Mouse (Mus musculus): Measurements from ENCODE around the gene Spcs1. TPM values are rescaled to one million over a fixed set of nuclear protein-coding genes. Genes with fewer than 3 reads are reported as not detected.

Gene Spcs1
- polyA plus RNA-seq, 1 experiment from 2014 or later: 264 TPM

Other genes starting within 250 kb of the Spcs1 start
- gene Tmem110, start 176.1 kb downstream of the Spcs1 start, polyA plus RNA-seq (2016; fragmentation: Nextera tagmentation; extraction: Ambion mirVana): 21.9 and 22.8 TPM in 2 replicates
- gene Mustn1, start 122.5 kb downstream of the Spcs1 start, polyA plus RNA-seq (2016; fragmentation: Nextera tagmentation; extraction: Ambion mirVana): 0.22 and 0.49 TPM in 2 replicates
- gene Itih4, start 115.2 kb downstream of the Spcs1 start, polyA plus RNA-seq (2016; fragmentation: Nextera tagmentation; extraction: Ambion mirVana): not detected in 2 replicates
- 0.17 and 0.32 TPM in 2 replicates for gene Itih3, start 77.9 kb downstream of the Spcs1 start, polyA plus RNA-seq (2016; fragmentation: Nextera tagmentation; extraction: Ambion mirVana)
- not detected in 2 replicates for gene Itih1, start 58.4 kb downstream of the Spcs1 start, polyA plus RNA-seq (2016; fragmentation: Nextera tagmentation; extraction: Ambion mirVana)
- gene Nek4, start 50.3 kb downstream of the Spcs1 start, polyA plus RNA-seq (2016; fragmentation: Nextera tagmentation; extraction: Ambion mirVana): 24.4 and 25.7 TPM in 2 replicates
- 45.1 and 45.8 TPM in 2 replicates for gene Glt8d1, start 272 bp downstream of the Spcs1 start, polyA plus RNA-seq (2016; fragmentation: Nextera tagmentation; extraction: Ambion mirVana)
- gene Pbrm1, start 17.5 kb upstream of the Spcs1 start, polyA plus RNA-seq (2016; fragmentation: Nextera tagmentation; extraction: Ambion mirVana): 144 TPM in 2 replicates
- 133 and 152 TPM in 2 replicates for gene Gnl3, start 17.5 kb upstream of the Spcs1 start, polyA plus RNA-seq (2016; fragmentation: Nextera tagmentation; extraction: Ambion mirVana)
- gene Smim4, start 127.3 kb upstream of the Spcs1 start, polyA plus RNA-seq (2016; fragmentation: Nextera tagmentation; extraction: Ambion mirVana): 58.3 and 58.8 TPM in 2 replicates
- gene Nt5dc2, start 129.4 kb upstream of the Spcs1 start, polyA plus RNA-seq (2016; fragmentation: Nextera tagmentation; extraction: Ambion mirVana): 558 and 609 TPM in 2 replicates
- gene Stab1, start 167.0 kb upstream of the Spcs1 start, polyA plus RNA-seq (2016; fragmentation: Nextera tagmentation; extraction: Ambion mirVana): 20.7 and 21.6 TPM in 2 replicates
- 0.67 and 0.84 TPM in 2 replicates for gene Tnnc1, start 206.6 kb upstream of the Spcs1 start, polyA plus RNA-seq (2016; fragmentation: Nextera tagmentation; extraction: Ambion mirVana)
- gene Nisch, start 215.3 kb upstream of the Spcs1 start, polyA plus RNA-seq (2016; fragmentation: Nextera tagmentation; extraction: Ambion mirVana): 401 and 402 TPM in 2 replicates
- gene Sema3g, start 216.2 kb upstream of the Spcs1 start, polyA plus RNA-seq (2016; fragmentation: Nextera tagmentation; extraction: Ambion mirVana): 0.61 and 0.66 TPM in 2 replicates
- gene Phf7, start 249.6 kb upstream of the Spcs1 start, polyA plus RNA-seq (2016; fragmentation: Nextera tagmentation; extraction: Ambion mirVana): 14.0 and 16.4 TPM in 2 replicates
- gene Bap1, start 249.8 kb upstream of the Spcs1 start, polyA plus RNA-seq (2016; fragmentation: Nextera tagmentation; extraction: Ambion mirVana): 146 and 151 TPM in 2 replicates